Mouse (Mus musculus): ENCODE data around the gene Zfp207. TPM values are rescaled to one million over a fixed set of nuclear protein-coding genes. Genes with fewer than 3 reads are reported as not detected.
"Not testable (repeated sequence)": the region's sequence is repeated elsewhere in the genome, so short reads cannot be mapped to it uniquely, and the experiment has no call there.

Zfp207 gene
- polyA plus RNA-seq, 1 experiment from 2014 or later = 302 TPM

DNA sequence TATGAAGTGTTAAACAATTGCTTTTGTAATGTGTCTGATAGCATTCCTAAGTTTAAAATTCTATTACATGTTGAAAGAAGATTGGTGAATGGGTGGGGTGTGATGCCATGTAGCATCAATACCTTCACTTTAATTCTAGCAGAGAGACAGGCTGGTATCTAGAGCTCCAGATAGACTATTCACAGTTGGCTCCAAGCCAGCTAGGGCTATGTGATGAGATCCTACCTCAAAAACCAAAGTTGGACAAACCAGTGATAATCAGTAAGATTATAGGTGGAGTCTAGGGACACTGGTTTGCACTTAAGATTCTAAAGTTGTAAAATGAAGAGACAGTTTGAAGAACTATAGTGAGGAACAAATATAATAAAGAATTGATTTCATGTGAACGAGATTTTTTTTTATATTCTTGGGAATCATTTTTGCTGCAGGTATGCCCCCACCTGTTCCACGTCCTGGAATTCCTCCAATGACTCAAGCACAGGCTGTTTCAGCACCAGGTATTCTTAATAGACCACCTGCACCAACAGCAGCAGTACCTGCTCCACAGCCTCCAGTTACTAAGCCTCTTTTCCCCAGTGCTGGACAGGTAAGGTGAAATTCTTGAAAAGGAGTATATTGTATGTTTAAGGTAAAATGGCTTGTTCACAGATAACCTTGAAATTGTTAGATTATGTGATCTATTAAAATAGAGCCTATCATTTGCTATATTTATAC, 8.5 kb downstream of the Zfp207 start:
- peak; percentile 19 for DNase-seq (ENCODE audit: low spot score)
- Histone ChIP-seq H3K4me3 (ENCODE audit: low read depth, low read length) (no peak overlapping the region), H3K9ac (ENCODE audit: low read length) (no peak overlapping the region), H3K9me3 (replicated peaks; ENCODE audit: control insufficient read depth, low read length) (no peaks in the 10 kb centered on the region), H3K27ac (ENCODE audit: low read depth, low read length) (no peak overlapping the region), H3K4me2 (ENCODE audit: low read length) (no peak overlapping the region), H3K4me1 (ENCODE audit: control insufficient read depth, insufficient read depth, low read length) (peaks cover 4% of the 10 kb centered on the region), H3K36me3 (ENCODE audit: control insufficient read depth, insufficient read depth, low read length) (peaks cover 78% of the 10 kb centered on the region), H3K27me3 (replicated peaks; ENCODE audit: control insufficient read depth, insufficient read depth, low read length) (no peaks in the 10 kb centered on the region)
- ATAC-seq = no peak
- 92% methylated on average over 2 of the region's 2 CpGs for WGBS

DNA sequence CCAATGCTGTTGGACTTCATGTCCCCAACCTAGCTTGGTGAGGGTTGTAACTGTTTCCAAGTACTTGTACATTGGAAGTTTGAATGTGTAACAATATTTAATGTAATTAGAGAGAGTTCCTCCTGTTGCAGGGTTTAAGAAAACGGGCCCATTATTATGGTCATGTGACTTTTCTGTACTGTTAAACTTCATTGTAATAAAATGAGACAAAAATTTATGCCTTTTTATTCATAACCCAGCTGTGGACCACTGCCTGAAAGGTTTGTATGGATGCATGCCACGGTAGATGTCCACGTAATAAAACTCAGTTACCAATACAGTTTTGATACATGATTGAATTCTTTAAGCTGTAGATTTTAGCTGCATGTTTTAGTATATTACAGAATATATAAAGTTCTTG, 12.9 kb downstream of the Zfp207 start:
- no peak overlapping the region for H3K4me2 ChIP-seq (ENCODE audit: low read length)
- WGBS = 89% methylated on average over 3 of the region's 3 CpGs

DNA sequence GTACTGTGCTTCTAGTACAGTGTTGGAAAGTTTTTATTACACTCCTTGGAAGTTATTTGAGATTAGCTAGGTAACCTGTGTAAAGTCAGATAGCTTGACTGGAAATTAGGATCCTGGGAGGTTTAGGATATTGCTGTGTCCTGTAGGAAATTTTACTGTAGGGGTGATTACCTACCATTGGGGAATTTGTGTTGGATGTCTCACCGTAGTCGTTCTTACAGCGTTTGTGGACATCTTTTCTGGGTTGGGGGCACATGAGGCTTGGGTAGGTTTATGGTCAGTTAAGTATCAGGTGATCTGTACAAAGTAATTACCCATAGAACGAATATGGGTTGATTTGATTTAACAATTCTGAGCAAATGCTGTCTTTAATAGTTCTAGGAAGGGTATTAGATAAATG, 13.5 kb downstream of the Zfp207 start:
- H3K4me2 ChIP-seq (ENCODE audit: low read length) = no peak overlapping the region
- no peak overlapping the region for H3K9ac ChIP-seq (ENCODE audit: low read length)
- no peak for DNase-seq (ENCODE audit: low spot score)
- H3K36me3 ChIP-seq (ENCODE audit: control insufficient read depth, insufficient read depth, low read length) = peaks cover 76% of the 10 kb centered on the region
- 89% methylated on average over 4 of the region's 4 CpGs for WGBS
- no peak overlapping the region for H3K27ac ChIP-seq (ENCODE audit: low read depth, low read length)
- no peaks in the 10 kb centered on the region for H3K27me3 ChIP-seq (replicated peaks; ENCODE audit: control insufficient read depth, insufficient read depth, low read length)
- H3K9me3 ChIP-seq (replicated peaks; ENCODE audit: control insufficient read depth, low read length) = no peaks in the 10 kb centered on the region
- ATAC-seq = no peak
- no peak overlapping the region for H3K4me3 ChIP-seq (ENCODE audit: low read depth, low read length)
- H3K4me1 ChIP-seq (ENCODE audit: control insufficient read depth, insufficient read depth, low read length) = no peaks in the 10 kb centered on the region

More for the DNA sequence above, 12.9 kb downstream of the Zfp207 start:
- Histone ChIP-seq H3K27me3 (replicated peaks; ENCODE audit: control insufficient read depth, insufficient read depth, low read length) (no peaks in the 10 kb centered on the region), H3K9me3 (replicated peaks; ENCODE audit: control insufficient read depth, low read length) (no peaks in the 10 kb centered on the region), H3K4me3 (ENCODE audit: low read depth, low read length) (no peak overlapping the region), H3K9ac (ENCODE audit: low read length) (no peak overlapping the region), H3K4me1 (ENCODE audit: control insufficient read depth, insufficient read depth, low read length) (no peaks in the 10 kb centered on the region), H3K36me3 (ENCODE audit: control insufficient read depth, insufficient read depth, low read length) (peaks cover 78% of the 10 kb centered on the region), H3K27ac (ENCODE audit: low read depth, low read length) (no peak overlapping the region)
- DNase-seq (ENCODE audit: low spot score) (no peak), ATAC-seq (no peak)

DNA sequence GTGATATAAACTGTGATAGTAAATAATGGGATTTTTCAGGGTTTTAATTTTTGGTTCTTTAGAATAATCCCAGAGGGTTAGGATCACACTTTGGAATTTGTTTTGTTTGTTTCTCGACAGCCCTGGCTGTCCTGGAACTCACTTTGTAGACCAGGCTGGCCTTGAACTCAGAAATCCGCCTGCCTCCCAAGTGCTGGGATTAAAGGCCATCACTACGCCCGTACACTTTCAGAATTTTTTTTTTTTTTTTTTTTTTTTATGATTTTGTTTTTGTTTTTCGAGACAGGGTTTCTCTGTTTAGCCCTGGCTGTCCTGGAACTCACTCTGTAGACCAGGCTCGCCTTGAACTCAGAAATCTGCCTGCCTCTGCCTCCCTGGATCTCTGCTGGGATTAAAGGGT, 24.8 kb downstream of the Zfp207 start:
- not testable (repeated sequence) for H3K9ac ChIP-seq (ENCODE audit: low read length); H3K4me1 ChIP-seq (ENCODE audit: control insufficient read depth, insufficient read depth, low read length); H3K4me3 ChIP-seq (ENCODE audit: low read depth, low read length); H3K4me2 ChIP-seq (ENCODE audit: low read length); H3K9me3 ChIP-seq (replicated peaks; ENCODE audit: control insufficient read depth, low read length); DNase-seq (ENCODE audit: low spot score); H3K27ac ChIP-seq (ENCODE audit: low read depth, low read length); ATAC-seq; H3K27me3 ChIP-seq (replicated peaks; ENCODE audit: control insufficient read depth, insufficient read depth, low read length)
- H3K36me3 ChIP-seq (ENCODE audit: control insufficient read depth, insufficient read depth, low read length) = peaks cover 65% of the 10 kb centered on the region
- 95% methylated on average over 6 of the region's 6 CpGs for WGBS

DNA sequence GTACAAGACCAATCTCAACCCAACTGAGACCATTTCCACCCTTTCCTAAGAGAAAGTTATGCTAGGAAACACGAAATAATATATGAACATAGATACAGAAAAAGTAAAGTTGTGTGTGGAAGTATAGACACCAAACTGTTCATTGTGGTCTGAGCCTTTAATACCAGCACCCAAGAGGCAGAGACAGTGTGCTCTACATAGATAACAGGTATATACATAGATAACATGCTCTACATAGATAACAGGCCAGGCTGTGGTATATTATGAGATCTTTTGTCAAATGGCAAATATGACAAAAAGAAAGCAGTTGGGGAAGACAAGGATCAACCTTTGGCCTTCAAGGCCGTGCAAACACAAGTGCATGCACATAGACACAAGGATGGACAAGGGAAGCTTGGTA, 27.3 kb downstream of the Zfp207 start:
- WGBS = 92% methylated on average over 2 of the region's 2 CpGs

DNA sequence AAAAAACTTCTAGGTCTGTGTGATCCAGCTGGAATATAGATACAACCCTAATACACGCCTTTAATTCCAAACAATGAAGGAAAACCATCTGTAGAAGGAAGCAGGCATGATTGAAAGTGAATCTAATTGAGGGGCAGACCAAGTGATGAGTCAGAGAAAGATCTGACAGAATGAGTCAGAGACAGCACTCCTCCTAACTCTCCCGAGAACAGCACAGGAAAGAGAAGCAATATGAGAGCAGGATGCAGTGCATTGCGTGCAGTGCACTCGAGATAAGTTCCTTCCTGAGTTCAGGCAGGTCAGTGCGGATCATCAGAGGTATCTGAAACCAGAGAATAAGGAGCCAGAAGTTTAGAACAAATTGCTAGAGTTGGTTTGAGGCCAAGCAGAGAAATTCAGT, 34.0 kb downstream of the Zfp207 start:
- no peak overlapping the region for H3K27ac ChIP-seq (ENCODE audit: low read depth, low read length)
- no peaks in the 10 kb centered on the region for H3K4me1 ChIP-seq (ENCODE audit: control insufficient read depth, insufficient read depth, low read length)
- ATAC-seq = no peak
- no peak overlapping the region for H3K9ac ChIP-seq (ENCODE audit: low read length)
- H3K27me3 ChIP-seq (replicated peaks; ENCODE audit: control insufficient read depth, insufficient read depth, low read length) = no peaks in the 10 kb centered on the region
- H3K36me3 ChIP-seq (ENCODE audit: control insufficient read depth, insufficient read depth, low read length) = peaks cover 25% of the 10 kb centered on the region
- no peak overlapping the region for H3K4me2 ChIP-seq (ENCODE audit: low read length)
- DNase-seq (ENCODE audit: low spot score) = no peak
- H3K9me3 ChIP-seq (replicated peaks; ENCODE audit: control insufficient read depth, low read length) = no peaks in the 10 kb centered on the region
- H3K4me3 ChIP-seq (ENCODE audit: low read depth, low read length) = no peak overlapping the region
- 97% methylated on average over 5 of the region's 5 CpGs for WGBS

More for the DNA sequence above, 27.3 kb downstream of the Zfp207 start:
- Histone ChIP-seq H3K4me1 (ENCODE audit: control insufficient read depth, insufficient read depth, low read length) (no peaks in the 10 kb centered on the region), H3K4me3 (ENCODE audit: low read depth, low read length) (no peak overlapping the region), H3K9me3 (replicated peaks; ENCODE audit: control insufficient read depth, low read length) (no peaks in the 10 kb centered on the region), H3K36me3 (ENCODE audit: control insufficient read depth, insufficient read depth, low read length) (peaks cover 60% of the 10 kb centered on the region), H3K4me2 (ENCODE audit: low read length) (no peak overlapping the region), H3K27ac (ENCODE audit: low read depth, low read length) (no peak overlapping the region), H3K9ac (ENCODE audit: low read length) (no peak overlapping the region), H3K27me3 (replicated peaks; ENCODE audit: control insufficient read depth, insufficient read depth, low read length) (no peaks in the 10 kb centered on the region)
- DNase-seq (ENCODE audit: low spot score) (no peak), ATAC-seq (no peak)

DNA sequence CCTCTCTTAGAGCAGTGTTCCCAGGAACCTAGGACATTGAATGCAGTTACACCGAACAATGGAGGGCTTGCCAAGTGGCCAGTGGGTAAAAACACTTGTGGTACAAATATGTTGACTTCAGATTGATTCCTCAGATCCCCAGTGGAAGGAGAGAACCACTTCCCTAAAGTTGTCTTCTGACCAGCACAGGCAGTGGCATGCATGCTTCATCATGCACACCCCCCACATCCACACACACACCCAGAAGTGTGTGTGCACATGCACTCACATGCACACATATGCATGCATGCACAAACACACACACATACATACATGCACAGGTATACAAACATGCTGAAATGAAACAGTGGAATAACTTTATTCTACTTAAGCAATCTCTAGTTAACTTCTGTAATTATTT, 36.7 kb downstream of the Zfp207 start:
- Histone ChIP-seq H3K9ac (ENCODE audit: low read length) (no peak overlapping the region), H3K27ac (ENCODE audit: low read depth, low read length) (no peak overlapping the region), H3K4me3 (ENCODE audit: low read depth, low read length) (no peak overlapping the region), H3K27me3 (replicated peaks; ENCODE audit: control insufficient read depth, insufficient read depth, low read length) (no peaks in the 10 kb centered on the region), H3K4me1 (ENCODE audit: control insufficient read depth, insufficient read depth, low read length) (no peaks in the 10 kb centered on the region), H3K9me3 (replicated peaks; ENCODE audit: control insufficient read depth, low read length) (no peaks in the 10 kb centered on the region), H3K4me2 (ENCODE audit: low read length) (no peak overlapping the region), H3K36me3 (ENCODE audit: control insufficient read depth, insufficient read depth, low read length) (peaks cover 18% of the 10 kb centered on the region)
- ATAC-seq (no peak), DNase-seq (ENCODE audit: low spot score) (no peak)
- WGBS = 93% methylated on average over 1 of the region's 1 CpGs

DNA sequence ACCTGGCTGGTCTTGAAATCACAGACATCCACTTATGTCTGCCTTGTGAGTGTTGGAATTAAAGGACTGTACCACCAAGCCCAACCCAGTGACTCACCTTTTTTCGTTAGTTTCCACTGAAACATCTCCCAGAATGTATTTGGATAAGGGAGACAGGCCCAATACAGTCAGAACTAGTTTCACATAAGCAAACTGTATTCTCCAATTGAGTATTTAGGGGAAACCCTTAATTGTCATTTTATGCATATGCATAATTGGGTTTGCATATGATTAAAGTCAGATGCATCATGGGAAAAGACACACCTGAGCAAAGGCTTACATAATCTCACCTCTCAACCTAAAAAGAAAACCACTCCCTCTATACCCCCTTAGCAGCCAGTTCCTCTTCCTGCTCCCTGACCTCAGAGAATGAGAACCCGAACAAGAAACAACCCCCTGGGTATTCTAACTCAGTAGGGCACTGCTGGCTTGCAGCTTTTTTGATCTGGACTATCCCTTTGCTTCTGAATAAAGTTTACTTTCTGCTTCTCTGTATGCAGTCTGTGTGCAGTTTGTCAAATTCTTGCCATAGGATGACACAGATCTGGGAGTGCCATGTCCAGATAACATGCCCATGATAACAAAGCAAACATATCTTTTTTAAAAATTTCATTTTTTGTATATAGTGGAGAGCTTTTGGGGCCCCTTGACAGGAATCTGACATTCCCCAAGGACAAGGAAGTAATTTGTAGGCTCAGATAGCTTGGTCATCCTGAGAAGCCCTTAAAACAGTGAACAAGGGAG, 37.3 kb downstream of the Zfp207 start:
- Histone ChIP-seq H3K27me3 (replicated peaks; ENCODE audit: control insufficient read depth, insufficient read depth, low read length) (no peaks in the 10 kb centered on the region), H3K9me3 (replicated peaks; ENCODE audit: control insufficient read depth, low read length) (no peaks in the 10 kb centered on the region), H3K4me1 (ENCODE audit: control insufficient read depth, insufficient read depth, low read length) (no peaks in the 10 kb centered on the region), H3K9ac (ENCODE audit: low read length) (no peak overlapping the region), H3K36me3 (ENCODE audit: control insufficient read depth, insufficient read depth, low read length) (peaks cover 12% of the 10 kb centered on the region; the same call in 1 of the 2 replicates), H3K27ac (ENCODE audit: low read depth, low read length) (no peak overlapping the region), H3K4me2 (ENCODE audit: low read length) (no peak overlapping the region), H3K4me3 (ENCODE audit: low read depth, low read length) (no peak overlapping the region)
- WGBS = 67% methylated on average over 2 of the region's 2 CpGs
- DNase-seq (ENCODE audit: low spot score) = no peak
- ATAC-seq = no peak

DNA sequence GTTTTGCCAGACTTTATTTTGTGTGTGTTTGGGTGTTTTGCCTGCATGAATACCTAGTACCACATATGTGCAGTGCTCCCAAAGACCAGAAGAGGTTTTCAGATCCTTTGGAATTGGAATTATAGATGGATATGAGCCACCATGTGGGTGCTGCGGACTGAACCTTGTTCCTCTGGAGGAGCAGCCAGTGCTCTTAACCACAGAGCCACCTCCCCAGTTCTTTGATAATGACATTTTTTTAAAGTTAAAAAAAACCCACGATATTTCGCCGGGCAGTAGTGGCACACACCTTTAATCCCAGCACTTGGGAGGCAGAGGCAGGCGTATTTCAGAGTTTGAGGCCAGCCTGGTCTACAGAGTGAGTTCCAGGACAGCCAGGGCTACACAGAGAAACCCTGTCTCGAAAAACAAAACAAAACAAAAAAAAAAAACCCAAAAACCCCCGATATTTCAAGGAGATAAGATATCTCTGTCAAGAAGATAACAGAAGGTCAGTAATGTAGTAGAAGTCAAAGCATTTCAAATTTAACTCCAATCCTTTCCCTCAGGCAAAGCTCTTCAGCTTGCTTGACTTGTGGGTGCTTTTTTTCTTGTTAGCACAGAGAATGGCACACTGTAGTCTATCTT, 38.5 kb downstream of the Zfp207 start:
- Histone ChIP-seq H3K27ac (ENCODE audit: low read depth, low read length) (no peak overlapping the region), H3K9ac (ENCODE audit: low read length) (no peak overlapping the region), H3K27me3 (replicated peaks; ENCODE audit: control insufficient read depth, insufficient read depth, low read length) (no peaks in the 10 kb centered on the region), H3K4me3 (ENCODE audit: low read depth, low read length) (no peak overlapping the region), H3K36me3 (ENCODE audit: control insufficient read depth, insufficient read depth, low read length) (0 out of 2 replicates have a peak, but pooled peaks cover 5% of the 10 kb centered on the region), H3K4me2 (ENCODE audit: low read length) (no peak overlapping the region), H3K9me3 (replicated peaks; ENCODE audit: control insufficient read depth, low read length) (no peaks in the 10 kb centered on the region), H3K4me1 (ENCODE audit: control insufficient read depth, insufficient read depth, low read length) (no peaks in the 10 kb centered on the region)
- DNase-seq (ENCODE audit: low spot score) = no peak
- ATAC-seq = no peak
- 87% methylated on average over 7 of the region's 7 CpGs for WGBS
